Mouse (Mus musculus) naive thymus-derived CD4-positive, alpha-beta T cell, adult 5 months (primary cell): ENCODE measurements around the gene Atoh1. TPM values are rescaled to one million over a fixed set of nuclear protein-coding genes. Genes with fewer than 3 reads are reported as not detected.

Source experiments
- polyA plus RNA-seq: library from polyadenylated mRNA; unstranded; fragments of 100-300 nt; shearing (Covaris generic); gene quantifications from one replicate; pipeline ENCODE4 v1.2.1, GENCODE M21; 2017

Gene Atoh1
- 0.27 TPM for polyA plus RNA-seq

GRCm38 (mm10) chr6:64728499-64729198 lies at the start of gene Atoh1:
Atoh1 (plus strand) TSS chr6:64729125.

